Mouse (Mus musculus) bone marrow macrophage, adult 2 months (primary cell): ENCODE data around the gene Wbp1l.

Source experiments
- CTCF ChIP-seq: IDR thresholded peaks from 2 replicates; pipeline ENCODE4 v1.5.1; 2012; ENCODE audit warnings: low read depth, mild to moderate bottlenecking, low read length, moderate library complexity
- POLR2A ChIP-seq: IDR thresholded peaks from 2 replicates; pipeline ENCODE4 v1.6.1; 2012; ENCODE audit warnings: mild to moderate bottlenecking, low read depth, low read length, borderline replicate concordance

- TF ChIP-seq POLR2A (no peak), CTCF (no peak)
Measured at GRCm38 (mm10) chr19:46602406-46602805, 3.5 kb downstream of the Wbp1l start.
